Mouse (Mus musculus): ENCODE results near the gene Gnl1.
"Not testable (repeated sequence)": the region's sequence is repeated elsewhere in the genome, so short reads cannot be mapped to it uniquely, and the experiment has no call there.

- not testable (repeated sequence) for TF ChIP-seq POLR2A, SMC3, USF1 (IDR thresholded peaks at IDR 0.05; ENCODE audit: low read depth, low read length)
Measured at GRCm38 (mm10) chr17:36034524-36034923, 54.9 kb downstream of the Gnl1 start.
